Mouse (Mus musculus) liver, adult (tissue): Measurements from ENCODE around the gene B3gnt5.

Source experiments
- GATA4 ChIP-seq: IDR thresholded peaks from 2 replicates; pipeline ENCODE4 v1.6.1; 2014; ENCODE audit warnings: mild to moderate bottlenecking, low read length; ENCODE audit not compliant: insufficient replicate concordance

B3gnt5 gene

DNA sequence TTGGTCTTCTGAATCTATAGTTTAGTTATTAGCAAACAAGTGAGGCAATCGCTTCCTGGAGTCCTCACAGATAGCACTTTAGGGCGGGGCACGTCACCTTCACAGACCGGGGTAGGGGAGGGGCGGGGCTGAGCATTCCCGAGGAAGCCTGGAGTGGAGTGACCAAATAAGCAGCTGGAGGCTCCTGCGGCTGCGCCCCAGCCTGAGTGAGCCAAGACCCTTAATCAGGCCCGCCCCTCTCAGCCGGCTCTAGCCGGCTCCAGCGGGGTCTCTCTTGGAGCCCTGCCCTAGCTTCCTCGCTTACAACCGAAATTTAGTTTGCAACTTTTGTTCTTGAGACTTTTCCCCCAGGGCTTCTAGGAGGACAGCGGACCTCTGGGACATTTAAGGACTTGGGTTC lies at the start of gene B3gnt5:
Gene B3gnt5, plus strand, starts transcription at position 135 of the 400 bp plus-strand sequence.
- TF ChIP-seq GATA4: no peak

DNA sequence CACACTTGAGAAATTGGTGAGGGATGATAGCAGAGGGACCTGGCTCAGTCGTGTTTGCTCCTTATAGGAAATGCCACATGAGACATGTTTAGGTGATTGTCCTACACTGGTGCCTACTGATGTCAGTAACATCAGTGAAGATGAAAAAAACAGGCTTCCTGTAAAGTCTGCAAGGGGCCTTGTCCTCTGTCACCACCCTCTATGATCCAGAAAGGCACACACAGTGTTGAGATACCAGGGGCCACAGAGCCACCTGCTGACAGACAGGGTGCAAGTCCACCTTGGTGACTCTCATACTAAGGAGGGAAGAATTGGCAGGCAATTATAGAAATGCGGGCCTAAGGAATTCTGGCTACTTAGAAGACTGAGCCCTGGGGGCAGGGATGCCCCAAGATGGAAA lies 39.0 kb upstream of the B3gnt5 start:
- no peak for TF ChIP-seq GATA4

DNA sequence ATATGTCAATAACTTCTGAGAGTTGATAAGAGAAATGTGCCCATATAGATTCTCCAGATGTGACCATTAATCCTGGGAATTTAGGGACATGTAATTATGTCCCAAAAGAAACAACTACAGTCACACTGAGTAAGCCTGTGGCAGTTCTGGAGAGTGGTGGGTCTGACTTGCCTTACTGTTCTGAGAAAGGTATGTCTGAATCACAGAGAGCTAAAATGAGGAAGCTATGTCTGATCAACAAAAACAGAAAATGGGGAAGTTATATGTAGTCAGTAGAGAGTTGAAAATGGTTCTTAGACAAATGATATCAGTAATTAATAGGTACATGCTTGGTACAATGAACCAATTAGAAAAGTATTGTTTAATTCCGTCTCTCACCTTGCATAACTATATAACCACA lies 27.1 kb upstream of the B3gnt5 start:
- TF ChIP-seq GATA4: no peak

DNA sequence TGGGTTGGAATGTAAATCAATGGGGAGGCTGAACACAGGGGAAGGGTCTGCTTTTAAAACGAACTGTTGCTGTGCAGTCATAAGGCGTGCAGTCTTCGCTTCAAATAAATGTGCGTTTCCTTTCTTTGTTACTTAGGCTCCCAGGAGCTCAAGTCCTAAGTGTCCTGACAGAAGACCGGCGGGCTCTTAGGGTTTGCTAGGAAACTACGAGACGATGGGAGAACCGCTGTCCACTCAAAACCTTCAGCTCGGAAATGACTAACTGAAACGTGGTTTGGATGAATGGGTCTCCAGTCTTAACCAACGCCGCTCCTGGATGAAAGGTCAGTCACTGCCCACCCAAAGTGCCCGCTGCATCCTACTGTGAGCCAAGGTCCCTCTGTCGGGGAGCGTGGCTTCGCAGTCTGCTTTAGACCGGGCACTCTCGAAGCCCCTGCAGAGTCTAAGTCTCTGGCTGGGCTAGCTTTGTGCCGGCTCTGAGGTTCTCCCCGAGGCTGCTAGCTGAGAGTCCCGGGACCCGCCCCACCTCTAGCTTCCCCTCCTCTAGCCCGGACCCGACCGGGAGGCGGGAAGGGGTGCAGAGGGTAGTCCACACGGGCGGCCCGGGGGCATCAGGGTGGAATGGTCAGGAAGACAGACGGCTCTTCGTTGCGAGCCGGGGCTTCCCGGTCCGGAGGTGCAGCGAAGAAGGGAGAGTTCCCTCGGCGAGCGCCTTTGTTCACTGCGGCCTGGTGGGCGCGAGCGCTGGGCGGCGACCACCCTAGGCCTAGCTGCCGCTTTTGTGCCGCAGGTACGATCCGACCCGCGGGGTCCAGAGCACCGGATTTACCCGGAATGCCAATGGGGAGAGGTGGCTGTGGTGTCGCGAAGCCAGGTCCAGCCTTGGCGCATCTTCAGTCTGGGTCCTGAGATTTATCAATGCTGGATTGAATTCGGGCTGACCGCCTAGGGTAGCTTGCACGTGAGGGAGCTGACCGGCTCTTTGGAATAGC lies 793 bp downstream of the B3gnt5 start:
- no peak for TF ChIP-seq GATA4

DNA sequence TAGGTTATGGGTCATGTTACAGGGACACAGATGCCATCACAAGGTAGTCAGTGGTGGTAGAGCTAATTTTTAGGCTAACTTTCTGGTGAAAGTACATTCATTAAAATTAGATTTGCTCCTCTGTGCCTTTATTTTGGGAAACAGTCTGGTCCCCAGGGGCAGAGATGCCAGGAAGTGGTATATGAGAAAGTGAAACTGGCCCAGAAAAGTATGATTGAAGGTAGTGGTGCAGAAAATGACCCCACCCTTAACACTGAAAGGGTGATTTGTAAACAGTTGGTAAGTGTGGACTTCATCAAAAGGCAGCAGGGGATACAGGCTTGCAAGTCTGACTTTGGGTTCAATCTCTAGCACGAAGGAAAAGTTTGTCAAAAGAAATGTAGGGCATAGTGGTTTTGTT lies 1.7 kb downstream of the B3gnt5 start:
- TF ChIP-seq GATA4: no peak

DNA sequence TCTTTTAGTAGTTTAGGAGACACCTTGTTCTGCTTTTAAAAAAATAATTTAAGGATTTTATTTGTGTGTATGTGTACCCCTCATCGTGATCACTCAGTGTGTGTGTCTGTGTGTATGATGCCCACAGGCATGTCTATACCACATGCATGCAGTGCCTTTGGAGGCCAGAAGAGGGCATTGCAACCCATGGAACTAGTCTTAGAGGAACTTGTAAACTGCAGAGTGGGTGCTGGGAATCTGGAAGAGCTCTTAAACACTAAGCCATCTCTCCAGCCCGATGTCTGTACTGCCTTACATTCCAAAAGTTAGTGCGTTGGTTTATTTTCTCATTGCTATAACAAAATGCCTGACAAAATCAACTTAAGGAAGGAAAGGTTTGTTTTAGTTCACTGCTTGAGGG lies 6.1 kb downstream of the B3gnt5 start:
- TF ChIP-seq GATA4: no peak

DNA sequence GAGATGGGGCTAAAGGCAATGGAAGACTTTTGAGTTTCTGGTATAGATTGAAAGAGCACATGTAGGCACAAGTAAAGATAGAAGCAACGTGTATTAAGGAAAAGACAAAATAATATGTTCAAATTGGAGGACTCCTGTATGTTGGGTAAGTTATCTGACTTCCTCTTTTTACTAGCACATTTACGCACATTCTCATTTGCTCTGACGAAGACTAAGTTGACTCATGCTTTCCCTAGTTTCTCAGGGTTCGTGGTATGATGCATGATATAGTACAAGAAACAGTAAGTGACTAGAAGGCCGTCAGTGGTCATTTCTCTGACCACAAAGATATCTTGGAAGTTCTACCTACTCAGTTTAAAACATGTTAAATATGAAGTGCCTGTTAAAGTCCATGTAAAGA lies 8.0 kb downstream of the B3gnt5 start:
- TF ChIP-seq GATA4: no peak

DNA sequence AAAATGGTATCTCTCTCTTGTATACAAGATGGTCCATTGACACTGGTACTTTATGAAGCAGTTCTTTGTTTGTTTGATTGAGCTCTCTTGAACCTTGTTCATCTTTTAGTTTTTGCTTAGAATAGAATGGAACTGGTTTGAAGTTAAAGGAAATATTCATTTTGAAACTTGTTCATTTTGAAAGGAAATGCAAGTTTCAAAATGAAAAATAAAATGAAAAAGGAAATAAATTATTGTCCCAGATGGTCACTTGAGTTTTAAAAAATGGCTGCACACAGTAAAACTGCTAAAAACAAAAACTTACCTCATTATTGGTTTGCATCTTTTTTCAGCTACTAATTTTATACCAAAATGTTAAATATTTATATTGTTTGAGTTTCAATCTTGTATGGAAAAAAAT lies 12.0 kb downstream of the B3gnt5 start:
- TF ChIP-seq GATA4: no peak

DNA sequence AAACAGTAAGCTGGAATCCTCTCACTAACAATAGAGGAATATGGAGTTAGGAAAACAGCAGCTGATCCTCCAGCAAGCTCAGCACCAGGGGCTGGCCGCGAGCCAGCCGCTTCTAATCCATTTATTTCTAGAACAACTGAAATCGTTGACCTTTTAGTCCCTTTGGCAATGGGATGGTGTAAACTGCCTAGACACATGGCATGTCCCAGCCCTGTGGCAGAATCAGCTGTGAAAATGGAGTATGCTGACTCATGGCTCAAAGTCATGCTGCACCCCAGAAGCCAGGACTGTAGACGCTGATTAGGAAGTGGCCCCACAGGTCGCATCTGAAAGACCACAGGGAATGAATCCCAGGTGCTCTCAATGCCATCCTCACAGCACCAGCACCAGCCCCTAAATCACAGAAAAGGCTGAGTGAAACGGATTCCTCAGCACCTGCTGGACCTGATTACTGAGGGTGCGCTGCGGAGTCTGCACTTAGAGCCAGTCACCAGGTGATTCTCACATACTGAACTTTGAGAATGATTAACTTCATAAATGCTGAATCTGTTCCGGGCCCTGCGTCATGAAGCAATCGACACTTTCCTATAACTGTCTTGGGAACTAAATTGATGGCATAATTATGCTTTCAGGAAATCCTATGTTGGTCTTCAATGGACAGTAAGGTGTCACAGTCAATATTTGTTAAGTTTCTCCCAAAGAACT lies 26.5 kb downstream of the B3gnt5 start:
- no peak for TF ChIP-seq GATA4

DNA sequence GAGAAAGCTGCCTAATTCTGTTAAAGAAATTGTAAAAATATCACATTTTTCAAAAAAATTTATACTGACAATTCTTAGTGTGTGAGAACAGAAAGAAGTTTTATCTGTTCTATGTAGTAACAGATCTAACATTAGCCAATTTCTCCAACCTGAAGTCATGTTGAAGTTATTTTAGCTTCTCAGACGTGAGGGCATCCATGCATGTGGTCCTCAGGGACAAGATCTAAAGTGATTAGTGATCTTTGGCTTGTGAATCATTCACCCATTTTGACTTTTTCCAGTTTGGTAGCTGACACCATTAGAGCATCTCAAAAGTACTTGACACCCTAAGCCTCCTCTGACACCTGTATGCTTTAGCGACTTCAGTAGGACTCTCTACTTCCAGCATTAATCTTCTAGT lies 29.9 kb downstream of the B3gnt5 start:
- TF ChIP-seq GATA4: no peak

DNA sequence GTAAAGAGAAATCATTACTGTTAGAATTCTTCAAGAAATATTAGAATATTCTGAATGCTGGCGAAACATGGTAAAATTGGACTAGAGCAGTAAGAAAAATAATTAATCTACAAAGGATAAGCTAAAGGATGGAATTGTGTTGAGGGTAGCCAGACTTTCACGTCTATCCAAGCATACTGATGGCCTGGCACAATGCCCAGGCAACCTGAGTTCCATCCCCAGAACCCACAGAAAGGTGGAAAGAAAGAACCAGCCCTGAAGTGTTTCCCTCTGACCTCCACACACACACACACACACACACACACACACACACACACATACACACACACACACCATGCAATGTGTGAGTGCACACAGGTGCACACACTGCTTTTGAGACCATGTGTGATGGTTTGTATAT lies 58.8 kb downstream of the B3gnt5 start:
- TF ChIP-seq GATA4: no peak
